Mouse (Mus musculus): ENCODE measurements around the gene Crb2. TPM values are rescaled to one million over a fixed set of nuclear protein-coding genes. Genes with fewer than 3 reads are reported as not detected.

Crb2 gene
- total RNA-seq (2021): 1 to 10 TPM in 1 of 2 experiments, under 1 TPM in 1; 0.78 to 1.0 TPM

DNA sequence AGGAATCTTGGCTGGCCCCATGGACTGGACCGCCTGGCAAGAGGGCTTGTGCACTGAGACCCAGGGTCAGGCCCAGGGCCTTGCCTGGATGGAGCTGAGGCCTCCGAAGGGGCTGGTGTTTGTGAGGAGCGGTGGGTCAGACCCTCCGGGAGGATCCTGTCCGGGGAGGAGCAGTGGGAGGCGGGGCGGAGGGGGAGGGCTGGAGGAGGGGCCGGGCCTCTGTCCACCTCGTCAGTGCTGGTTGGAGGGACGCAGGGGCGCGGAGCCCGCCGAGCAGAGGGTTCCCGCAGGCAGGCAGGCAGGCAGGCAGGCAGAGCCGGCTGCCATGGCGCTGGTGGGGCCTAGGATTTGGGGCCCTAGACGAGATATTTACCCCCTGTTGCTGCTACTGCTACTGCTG, at the start of gene Crb2:
Gene Crb2 (plus strand): TSS at position 234 of the 400 bp plus-strand sequence.
- intact Hi-C loops (cut with DNase I): no loop called here
- no peak for DNase-seq (ENCODE audit: low spot score)

DNA sequence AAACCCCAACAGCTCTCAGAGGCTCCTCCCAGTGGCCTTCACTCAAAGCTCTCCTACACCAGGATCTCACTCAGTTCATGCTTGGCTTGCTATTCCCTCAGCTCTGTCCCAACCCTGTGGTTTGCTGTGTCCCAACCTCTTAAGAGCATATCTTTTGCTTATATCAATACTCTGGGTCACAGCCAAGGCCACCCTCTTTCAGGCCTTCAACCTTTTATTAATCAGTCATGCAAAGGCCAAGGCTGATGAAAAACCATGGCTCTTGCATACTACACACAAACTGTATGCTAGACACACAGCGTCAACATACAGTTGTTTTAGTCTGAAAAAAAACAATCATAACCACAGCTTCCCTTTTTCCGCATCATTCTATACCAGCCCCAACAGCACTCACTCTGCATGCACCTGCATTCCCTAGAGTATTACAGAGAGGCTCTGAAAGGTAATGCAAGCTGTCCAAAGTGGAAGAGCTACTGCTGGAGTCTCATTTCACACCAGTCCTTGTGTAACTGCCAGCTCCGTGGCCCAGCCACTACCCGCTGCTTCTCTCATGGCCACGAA, 44.7 kb upstream of the Crb2 start:
- intact Hi-C loops (cut with DNase I): no loop called here
- no peak for DNase-seq (ENCODE audit: low spot score)

DNA sequence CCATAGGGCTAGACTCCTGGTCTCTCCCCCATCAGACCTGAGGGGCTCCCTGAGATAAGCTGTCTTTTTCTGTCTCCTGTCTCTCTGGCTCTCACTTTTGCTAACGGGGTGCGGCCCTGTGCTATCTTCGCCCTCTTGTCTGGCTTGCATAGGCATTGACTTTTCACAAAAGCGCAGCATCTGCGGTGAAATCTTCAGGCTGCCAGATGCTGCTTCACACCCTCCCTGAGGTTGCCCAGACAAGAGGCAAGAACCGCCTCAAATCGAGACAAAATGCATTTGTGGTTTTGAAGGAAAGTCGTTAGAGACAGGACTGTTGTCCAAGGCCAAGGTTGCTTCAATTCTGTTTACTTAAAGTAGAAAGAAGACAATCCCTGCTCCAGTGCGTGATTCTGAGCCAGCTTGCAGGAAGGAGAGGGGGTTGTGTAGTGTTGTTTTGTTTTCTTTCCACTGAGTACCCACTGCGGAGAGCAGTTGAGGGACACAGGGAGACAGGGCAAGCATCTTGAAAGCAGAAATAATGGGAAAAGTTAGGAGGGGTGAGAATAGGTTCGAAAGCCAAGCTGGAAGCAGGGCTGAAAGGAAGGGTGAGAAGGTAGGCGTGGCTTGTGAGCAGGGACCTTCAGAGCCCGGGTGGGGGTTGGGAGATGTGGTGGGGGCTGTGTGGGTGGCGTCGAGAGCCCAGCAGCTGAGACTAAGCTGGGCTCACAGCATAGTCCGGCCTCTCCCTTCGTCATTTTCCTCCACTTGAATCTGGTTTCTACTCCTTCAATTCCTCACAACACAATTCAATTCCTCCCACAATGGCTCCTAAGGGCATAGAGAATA, 40.9 kb upstream of the Crb2 start:
- no peak for DNase-seq (ENCODE audit: low spot score)

DNA sequence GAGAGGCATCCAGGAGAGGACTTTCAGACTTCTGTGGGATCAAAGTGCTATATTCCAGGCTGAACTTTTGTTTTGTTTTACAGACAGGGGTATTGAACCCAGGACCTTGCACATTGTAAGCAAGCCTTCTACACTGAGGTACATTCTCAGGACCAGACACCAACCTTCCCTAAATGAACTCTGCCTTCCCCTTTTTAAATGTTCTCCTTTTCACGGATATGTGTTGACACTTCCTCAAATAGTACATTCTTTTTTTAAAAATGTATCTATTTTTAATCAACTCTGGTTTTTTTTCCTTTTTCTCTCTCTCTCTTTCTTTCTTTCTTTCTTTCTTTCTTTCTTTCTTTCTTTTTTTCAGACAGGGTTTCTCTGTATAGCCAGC, 40.3 kb upstream of the Crb2 start:
- intact Hi-C loops (cut with DNase I): no loop called here
- DNase-seq (ENCODE audit: low spot score): no peak

More for the DNA sequence above, 40.9 kb upstream of the Crb2 start:
- intact Hi-C loops (cut with DNase I): no loop called here

DNA sequence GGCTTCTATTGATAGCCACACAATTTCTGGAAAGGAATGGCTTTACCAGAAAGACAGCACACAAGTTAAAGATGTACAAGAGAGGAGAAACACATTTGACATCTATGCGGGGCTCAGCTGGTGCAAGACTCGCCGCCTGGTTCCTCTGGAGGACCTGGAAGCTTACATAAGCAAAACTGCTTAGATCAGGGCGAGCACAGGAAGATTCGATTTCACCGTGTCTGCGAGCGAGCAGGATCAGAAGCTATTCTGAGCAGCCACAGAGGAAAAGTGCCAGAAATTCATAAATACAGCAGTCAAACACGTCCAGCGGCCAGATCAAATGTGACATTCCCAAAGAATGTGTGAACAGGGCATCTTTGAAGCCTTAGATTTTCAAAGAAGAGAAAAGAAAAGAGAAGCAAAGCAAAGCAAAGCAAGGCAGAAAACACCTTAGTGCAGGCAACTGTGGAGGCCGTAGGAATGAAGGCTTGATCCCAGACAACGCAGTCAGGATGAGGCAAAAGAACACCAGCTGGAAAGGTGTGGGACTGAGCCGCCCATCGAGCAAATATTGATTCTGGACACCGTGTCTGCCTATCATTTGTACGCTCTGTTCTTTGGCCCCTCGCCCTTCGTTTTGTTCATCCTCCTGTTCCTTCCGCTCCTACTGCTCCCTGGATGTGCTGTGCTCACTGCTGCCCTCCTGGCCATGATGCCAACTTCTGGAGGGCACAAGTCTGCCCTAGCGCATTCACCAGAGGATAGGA, 34.1 kb upstream of the Crb2 start:
- intact Hi-C loops (cut with DNase I): no loop called here

DNA sequence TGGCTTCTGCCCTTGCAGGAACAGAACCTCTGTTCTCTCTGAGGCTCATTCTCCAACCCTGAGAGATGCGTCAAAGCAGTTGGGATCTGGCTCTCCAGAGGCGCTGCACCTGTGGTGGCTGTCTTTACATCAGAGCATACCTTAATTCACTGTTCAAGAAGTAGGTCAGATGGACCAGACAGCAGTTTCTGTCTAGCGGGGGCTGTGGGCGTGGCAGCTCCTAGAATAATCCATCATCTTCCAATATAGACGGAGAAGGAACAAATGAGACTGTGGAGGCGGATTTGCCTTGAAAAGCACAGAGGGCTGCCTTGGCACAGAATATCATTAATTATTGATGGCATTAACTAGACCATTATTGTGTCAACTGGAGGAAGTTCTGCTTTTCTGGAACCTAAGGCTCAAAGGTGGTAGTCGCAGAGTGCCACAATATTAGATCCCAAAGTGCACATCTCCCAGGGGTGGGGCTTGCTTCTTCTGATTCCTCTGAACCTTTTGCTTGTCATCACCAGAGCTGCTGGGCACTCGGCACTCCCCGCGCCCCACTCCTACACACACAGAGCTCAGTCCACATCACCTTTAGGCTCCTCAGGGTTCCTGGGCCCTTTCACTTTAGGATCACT, 31.2 kb upstream of the Crb2 start:
- DNase-seq (ENCODE audit: low spot score): no peak
- intact Hi-C loops (cut with DNase I): no loop called here

More for the DNA sequence above, 34.1 kb upstream of the Crb2 start:
- peak; percentile 16 for DNase-seq (ENCODE audit: low spot score)

DNA sequence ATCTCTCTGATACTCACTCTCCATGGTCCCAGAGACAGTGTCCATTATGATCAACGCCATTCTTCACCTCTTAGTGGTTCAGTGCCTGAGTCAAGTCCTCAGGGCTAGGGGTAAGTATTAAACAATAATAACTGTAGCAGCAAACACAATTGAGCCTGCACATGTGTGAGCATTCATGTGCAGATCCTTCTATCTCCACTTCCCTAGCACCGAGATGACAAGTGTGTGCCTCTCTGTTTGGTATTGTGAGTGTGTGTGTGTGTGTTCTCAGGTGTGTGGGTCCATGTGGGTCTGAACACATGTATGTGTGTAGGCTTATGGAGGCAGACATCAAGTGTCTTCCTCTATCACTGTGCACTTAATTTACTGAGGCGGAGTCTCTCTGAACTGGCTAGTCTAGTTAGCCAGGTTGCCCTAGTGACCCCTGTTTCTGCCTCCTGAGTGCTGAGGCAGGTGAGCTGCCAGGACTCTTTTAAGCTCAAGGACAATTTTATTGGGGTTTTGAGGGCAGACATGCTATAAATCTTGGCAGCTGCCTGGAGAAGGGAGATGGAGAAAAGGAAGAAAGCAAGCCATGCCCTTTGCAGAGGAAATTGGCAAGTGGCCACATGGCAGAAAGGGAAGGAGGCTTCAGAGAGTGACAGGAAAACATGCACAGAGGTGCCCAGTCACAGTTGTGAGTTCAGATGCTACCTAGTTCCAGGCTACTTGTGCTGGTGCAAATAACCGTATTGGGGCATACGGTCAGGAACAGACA, 29.6 kb upstream of the Crb2 start:
- intact Hi-C loops (cut with DNase I): no loop called here
- no peak for DNase-seq (ENCODE audit: low spot score)

DNA sequence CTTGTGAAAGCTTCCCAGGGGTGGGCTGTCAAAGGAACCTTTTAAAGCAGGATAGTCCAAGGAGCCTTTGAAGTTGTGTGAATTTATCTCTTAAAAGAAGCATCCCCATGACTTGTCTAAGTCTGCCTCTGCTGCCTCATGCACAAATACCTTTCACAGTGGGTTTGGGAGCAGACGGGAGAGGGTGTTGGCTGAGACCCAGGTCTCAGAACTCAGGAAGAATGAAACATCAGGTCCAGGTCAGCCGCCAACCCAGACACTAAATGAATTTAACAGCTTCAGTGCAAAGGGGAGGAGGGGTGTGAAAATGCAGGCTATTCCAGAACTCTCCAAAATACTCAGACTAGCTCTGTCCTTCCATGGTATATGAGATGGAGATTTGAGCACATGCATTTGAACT, 28.1 kb upstream of the Crb2 start:
- no peak for DNase-seq (ENCODE audit: low spot score)
- intact Hi-C loops (cut with DNase I): no loop called here

DNA sequence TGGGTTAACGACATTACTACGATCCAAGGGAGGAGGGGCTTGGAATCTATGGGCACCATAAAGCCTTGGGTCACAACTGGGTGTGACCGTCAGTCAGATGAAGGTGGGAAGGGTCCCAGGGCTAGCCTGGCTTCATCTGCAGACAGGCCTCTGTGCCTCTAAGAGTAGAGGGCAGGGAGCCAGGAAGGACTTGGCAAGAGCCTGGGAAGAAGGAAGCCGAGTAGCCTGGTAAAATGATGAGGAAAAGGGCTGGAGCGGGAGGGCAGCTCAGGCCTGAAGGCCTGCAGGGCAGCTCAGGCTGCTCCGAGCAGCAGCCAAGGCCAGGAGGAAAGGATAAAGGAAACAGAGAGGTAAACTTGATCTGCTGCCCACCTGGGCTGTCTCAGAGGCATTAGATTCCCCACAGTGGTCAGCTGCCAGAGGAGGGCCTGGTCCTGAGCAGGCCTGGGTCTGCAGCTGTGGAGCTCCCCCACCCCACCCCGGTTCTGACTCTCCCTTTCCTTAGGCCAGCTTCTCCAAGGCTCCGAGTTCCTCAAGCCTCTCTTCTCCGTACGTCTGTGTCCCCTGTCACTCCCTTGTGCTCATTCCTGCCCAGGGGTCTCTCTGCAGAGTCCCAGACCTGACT, 27.5 kb upstream of the Crb2 start:
- intact Hi-C loops (cut with DNase I): no loop called here
- DNase-seq (ENCODE audit: low spot score): no peak

DNA sequence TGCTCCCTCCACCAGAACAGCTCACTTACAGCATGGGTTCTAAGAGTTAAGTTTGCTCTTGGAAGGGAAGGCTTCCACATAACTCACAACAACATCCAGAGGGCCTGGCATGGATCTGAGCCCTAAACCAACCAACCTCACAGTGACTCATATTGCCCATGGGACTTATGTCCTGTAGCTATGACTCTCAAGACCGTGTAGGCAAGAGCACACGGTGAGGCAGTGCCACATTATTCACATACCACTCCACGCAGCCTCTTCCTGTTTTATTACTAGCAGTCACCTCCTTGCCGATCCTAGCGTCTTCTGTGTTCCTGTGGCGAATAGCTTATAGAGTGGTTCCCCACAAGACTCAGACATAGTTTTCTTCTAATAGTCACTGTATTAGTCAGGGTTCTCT, 26.7 kb upstream of the Crb2 start:
- no peak for DNase-seq (ENCODE audit: low spot score)
- intact Hi-C loops (cut with DNase I): no loop called here

DNA sequence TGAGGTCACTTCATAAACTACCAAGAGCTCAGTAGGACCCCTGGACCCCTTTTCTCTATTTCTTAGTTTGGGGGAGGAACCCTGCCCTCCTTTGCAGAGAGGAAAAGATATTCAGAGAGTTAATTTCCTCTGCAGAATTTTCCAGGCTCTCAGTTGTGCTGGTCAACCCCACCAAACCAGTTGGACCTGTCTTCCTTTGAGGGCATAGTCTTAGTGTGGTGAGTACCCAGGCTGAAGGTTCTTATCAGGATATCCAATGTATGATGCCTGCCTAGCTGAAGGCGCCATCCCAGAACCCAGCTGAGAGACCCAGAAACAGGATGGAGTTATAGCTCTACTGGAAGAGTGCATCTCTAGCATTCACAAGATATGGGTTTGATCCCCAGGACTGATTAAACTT, 24.9 kb upstream of the Crb2 start:
- intact Hi-C loops (cut with DNase I): no loop called here

DNA sequence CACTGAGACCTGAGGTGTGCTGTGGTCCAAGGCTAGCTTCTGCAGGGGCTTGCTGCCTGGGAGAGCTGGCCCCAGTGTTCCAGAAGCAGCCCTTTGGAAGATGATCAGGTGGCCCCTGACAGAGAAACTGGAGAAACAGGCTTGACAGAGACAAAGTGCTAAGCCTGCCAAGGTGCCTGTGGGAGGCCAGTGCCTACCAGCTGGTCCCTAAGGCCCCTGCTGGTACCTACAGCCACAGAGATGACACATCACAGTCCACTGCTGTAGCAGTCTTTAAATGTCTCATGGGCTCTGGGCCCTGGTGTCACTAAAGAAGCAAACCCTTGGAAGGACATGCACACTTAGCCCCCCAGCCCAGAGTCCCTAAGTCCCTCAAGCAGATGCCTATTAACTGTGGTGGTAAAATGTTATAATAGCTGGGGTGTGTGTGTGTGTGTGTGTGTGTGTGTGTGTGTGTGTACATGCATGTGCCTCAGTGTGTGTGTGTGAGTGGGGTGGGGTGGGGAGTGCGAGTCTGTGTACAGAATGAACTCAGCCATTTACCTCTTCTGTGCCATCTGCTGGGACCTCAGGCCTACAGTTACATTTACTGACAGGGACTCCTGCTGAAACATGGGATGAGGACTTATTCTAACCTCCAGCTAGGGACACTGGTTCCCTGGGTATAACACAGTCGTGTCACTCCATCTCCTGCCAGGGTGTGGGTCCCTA, 19.7 kb upstream of the Crb2 start:
- intact Hi-C loops (cut with DNase I): no loop called here

More for the DNA sequence above, 24.9 kb upstream of the Crb2 start:
- DNase-seq (ENCODE audit: low spot score): no peak

DNA sequence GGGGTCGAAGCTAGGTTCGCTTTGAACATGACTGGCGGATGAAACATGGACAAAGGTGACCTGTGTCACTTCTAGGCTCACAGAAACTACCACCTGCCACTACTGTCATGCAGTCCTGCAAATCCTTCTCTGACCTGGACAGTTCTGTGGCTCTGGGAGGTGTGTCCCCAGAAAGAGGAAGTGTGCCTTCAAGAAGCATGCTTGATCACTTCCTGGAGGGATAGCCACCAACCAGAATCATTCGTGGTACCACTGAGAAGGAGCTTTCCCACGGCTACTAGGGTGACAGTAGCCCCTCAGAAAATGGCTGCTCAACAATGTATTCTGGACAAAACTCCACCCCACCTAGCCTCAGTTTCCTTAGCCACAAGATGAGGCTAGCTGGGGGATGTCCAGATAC, 19.0 kb upstream of the Crb2 start:
- intact Hi-C loops (cut with DNase I): no loop called here
- no peak for DNase-seq (ENCODE audit: low spot score)

More for the DNA sequence above, 19.7 kb upstream of the Crb2 start:
- DNase-seq (ENCODE audit: low spot score): no peak

DNA sequence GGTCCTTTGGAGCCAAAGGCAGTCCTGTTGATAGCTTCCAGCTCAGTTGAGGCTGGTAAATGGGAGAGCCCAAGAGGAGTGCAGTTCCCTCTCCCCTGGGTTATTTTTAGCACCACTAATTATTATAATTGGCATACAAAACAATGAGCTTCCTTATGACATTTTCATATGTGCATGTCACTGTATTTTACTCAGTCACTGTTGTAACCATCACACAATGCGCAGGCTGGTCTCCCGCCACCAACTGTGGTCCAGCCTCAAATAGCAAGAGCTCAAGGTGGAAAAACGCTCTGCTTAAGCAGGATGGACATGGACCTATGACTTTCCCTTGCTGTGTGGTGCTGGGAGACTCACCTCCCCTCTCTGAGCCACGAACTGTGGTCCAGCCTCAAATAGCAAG, 18.3 kb upstream of the Crb2 start:
- no peak for DNase-seq (ENCODE audit: low spot score)
- intact Hi-C loops (cut with DNase I): no loop called here

DNA sequence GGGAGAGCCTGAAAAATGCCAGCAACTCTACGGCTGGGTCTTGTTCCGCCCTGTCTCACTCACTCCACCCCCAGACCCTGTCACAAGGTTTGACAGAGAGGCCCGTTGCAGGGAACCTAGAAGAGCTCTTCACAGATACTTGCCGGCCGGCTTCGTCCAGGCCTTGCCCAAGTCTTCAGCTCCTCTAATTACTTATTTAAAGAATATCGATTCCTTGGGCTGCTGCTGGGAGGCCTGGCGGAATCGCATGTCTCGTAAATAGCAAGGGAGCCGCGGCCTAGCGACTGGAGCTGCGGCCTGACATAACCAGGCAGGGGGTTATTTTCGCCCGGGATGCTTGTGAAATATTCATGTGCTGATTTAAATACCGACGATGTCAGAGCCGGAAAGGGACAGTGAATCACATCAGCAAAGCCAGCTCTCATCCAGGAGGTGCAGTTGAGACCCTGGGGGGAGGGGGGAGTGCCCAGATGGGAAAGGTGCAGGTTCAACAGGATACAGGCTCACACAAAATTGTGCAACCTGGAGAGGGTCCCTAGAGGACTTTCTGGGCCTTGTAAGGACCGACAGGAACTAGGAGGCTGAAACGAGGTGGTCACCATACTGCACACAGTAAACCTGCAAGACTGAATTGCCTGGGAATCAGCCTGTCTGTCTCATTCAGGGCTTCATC, 17.6 kb upstream of the Crb2 start:
- no peak for DNase-seq (ENCODE audit: low spot score)
- intact Hi-C loops (cut with DNase I): no loop called here

DNA sequence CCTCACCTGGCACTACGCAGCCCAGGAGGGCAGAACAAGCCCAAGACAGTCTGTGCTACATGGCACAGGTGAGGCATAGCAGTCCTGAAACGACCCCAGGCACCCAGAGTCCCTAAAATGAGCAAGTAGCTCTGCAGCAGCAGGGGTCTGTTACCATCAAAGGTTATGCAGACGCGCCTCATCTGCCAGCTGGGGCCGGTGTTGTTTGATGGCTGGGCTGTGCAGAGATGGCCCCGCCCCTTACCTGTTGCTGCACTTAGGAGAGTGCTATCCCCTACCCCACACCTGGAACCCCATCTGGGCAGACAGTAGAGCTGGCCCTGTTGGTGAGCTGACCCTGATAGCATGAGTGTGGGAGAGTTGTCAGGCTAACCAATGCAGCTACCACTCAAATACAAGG, 15.4 kb upstream of the Crb2 start:
- intact Hi-C loops (cut with DNase I): no loop called here
- no peak for DNase-seq (ENCODE audit: low spot score)

DNA sequence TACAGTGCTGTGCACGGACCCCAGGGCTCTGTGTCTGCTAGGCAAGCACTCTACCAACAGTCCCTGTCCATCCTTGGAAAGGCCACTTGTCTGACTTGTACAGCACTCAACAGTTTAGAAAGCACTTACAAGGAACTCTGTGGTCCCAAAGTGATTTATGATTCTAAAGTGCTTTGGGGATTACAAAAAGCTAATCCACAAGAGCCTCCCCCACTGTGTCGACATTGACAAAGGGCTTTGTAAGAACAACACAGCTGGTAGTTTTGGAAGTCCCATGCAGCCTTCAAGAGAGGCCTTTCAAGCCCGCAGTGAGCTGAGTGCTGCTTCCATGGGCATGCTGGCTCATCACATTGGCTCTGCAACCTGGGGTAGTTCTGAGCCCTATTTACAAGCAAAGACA, 12.4 kb upstream of the Crb2 start:
- intact Hi-C loops (cut with DNase I): no loop called here
- no peak for DNase-seq (ENCODE audit: low spot score)

DNA sequence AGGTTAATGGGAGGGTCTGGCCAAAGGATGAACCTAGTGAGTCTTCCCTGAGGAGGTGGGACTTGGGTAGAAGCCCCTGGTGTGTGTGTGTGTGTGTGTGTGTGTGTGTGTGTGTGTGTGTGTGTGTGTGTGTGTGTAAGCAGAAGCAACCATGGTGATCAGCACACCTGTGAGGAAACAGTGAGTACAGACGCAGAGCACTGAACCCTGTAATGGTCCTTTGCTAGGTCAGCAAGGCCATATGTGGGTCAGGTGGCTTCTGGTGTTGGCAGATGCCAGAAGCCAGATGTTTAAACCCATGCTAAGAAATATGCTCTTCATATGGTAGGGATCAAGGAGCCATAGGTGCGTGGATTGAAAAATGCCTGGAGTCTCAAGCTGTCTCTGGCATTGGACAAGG, 11.5 kb upstream of the Crb2 start:
- intact Hi-C loops (cut with DNase I): no loop called here
- DNase-seq (ENCODE audit: low spot score): no peak

Data from heart, postnatal 25 days (tissue).